Mouse (Mus musculus) bone marrow macrophage, adult 2 months (primary cell): ENCODE data around the gene Gpnmb.

Source experiments
- CTCF ChIP-seq: IDR thresholded peaks from 2 replicates; pipeline ENCODE4 v1.5.1; 2012; ENCODE audit warnings: low read depth, mild to moderate bottlenecking, low read length, moderate library complexity
- POLR2A ChIP-seq: IDR thresholded peaks from 2 replicates; pipeline ENCODE4 v1.6.1; 2012; ENCODE audit warnings: mild to moderate bottlenecking, low read depth, low read length, borderline replicate concordance

DNA sequence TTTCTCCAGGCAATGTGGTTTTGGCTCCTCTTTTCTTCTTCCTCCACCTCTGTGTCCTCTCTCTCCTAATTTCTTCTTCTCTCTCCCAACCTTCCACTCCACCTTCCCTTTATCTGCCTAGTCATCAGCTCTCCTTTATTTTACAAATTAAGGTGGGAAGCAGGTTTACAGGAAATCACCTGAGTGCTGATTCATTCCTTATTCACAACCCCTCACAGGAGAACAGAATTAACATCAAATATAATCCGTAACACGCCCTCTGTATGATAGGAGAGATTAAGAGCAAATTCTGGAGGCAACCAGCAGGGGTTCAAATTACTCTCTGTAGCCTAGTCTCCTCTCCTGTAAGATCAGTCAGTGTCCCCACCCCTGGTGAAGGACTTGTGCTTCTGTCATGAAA is 14.0 kb upstream of the Gpnmb start:
- no peak for TF ChIP-seq CTCF
- TF ChIP-seq POLR2A = no peak
